Mouse (Mus musculus) forebrain, embryonic 13.5 days (tissue): Measurements from ENCODE around the gene Lhx8. TPM values are rescaled to one million over a fixed set of nuclear protein-coding genes. Genes with fewer than 3 reads are reported as not detected.

Experiments used
- ATAC-seq: fragments of 200-750 bp; cut with Nextera tagmentation; 2 replicates; pipeline ENCODE4 v1.8.0; 2017
- H3K27ac ChIP-seq: fragments of 300-500 bp; sonication (generic); 2 replicates; pipeline ENCODE4 v1.5.1; 2015; ENCODE audit warnings: inconsistent platforms, mild to moderate bottlenecking, moderate library complexity
- H3K27me3 ChIP-seq: fragments of 300-500 bp; sonication (generic); 2 replicates; pipeline ENCODE4 v1.6.1; 2015; ENCODE audit warnings: mild to moderate bottlenecking, inconsistent platforms
- H3K36me3 ChIP-seq: fragments of 300-500 bp; sonication (generic); 2 replicates; pipeline ENCODE4 v1.6.1; 2015; ENCODE audit warnings: mild to moderate bottlenecking, inconsistent platforms; ENCODE audit not compliant: poor library complexity, severe bottlenecking
- H3K4me1 ChIP-seq: fragments of 300-500 bp; sonication (generic); 2 replicates; pipeline ENCODE4 v1.6.1; 2015; ENCODE audit warnings: inconsistent platforms
- H3K4me2 ChIP-seq: fragments of 300-500 bp; sonication (generic); 2 replicates; pipeline ENCODE4 v1.6.1; 2015; ENCODE audit warnings: inconsistent platforms, mild to moderate bottlenecking, moderate library complexity
- H3K4me3 ChIP-seq: fragments of 300-500 bp; sonication (generic); 2 replicates; pipeline ENCODE4 v1.5.1; 2015; ENCODE audit warnings: mild to moderate bottlenecking, inconsistent platforms
- H3K9ac ChIP-seq: fragments of 300-500 bp; sonication (generic); 2 replicates; pipeline ENCODE4 v1.6.1; 2015; ENCODE audit warnings: mild to moderate bottlenecking, inconsistent platforms
- H3K9me3 ChIP-seq: fragments of 300-500 bp; sonication (generic); replicated peaks from 2 replicates; pipeline ENCODE4 v1.6.1; 2016; ENCODE audit warnings: inconsistent platforms
- WGBS: fragments of 180-500 bp; shearing (Covaris S2); methylation state at CpG from one replicate; pipeline ENCODE4 v1.1.7; 2015; 5-methylcytosine and 5-hydroxymethylcytosine counted together
- polyA plus RNA-seq: library from polyadenylated mRNA; unstranded; fragments of >200 nt; fragmentation: Nextera tagmentation; extraction: Ambion mirVana; gene quantifications from 2 replicates; pipeline ENCODE4 v1.2.1, GENCODE M21; 2015

Gene Lhx8
- polyA plus RNA-seq, 1 experiment from 2014 or later, result 24.5 TPM

DNA sequence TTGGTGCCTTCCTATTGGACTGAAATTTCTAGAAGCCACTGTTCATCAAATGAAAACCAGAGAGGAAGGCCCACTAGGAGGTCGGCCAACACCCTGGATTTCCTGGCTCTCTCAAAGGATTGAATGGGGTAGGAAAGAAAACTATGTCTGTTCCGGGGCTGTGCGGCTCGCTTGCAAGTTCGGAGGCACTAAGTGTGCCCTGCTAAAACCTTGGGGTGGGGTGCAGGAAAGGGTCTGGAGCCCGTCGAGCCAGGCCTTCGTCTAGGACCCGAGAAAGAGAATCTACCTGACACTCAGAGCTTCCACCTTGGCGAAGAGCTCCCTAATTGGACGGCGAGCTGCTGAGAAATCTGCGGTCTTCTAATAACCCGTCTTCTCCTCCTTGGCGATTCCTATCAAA lies 2.5 kb upstream of the Lhx8 start:
- Histone ChIP-seq H3K4me2 (no peak overlapping the region), H3K4me3 (peak overlapping the region; percentile 30), H3K27me3 (peaks cover 88% of the 10 kb centered on the region), H3K9me3 (no peaks in the 10 kb centered on the region), H3K27ac (no peak overlapping the region), H3K4me1 (peaks cover 33% of the 10 kb centered on the region), H3K36me3 (no peaks in the 10 kb centered on the region), H3K9ac (0 out of 2 replicates have a peak overlapping the region, but pooled peaks have one; percentile 3)
- ATAC-seq, result no peak
- 1% methylated on average over 15 of the region's 15 CpGs for WGBS

DNA sequence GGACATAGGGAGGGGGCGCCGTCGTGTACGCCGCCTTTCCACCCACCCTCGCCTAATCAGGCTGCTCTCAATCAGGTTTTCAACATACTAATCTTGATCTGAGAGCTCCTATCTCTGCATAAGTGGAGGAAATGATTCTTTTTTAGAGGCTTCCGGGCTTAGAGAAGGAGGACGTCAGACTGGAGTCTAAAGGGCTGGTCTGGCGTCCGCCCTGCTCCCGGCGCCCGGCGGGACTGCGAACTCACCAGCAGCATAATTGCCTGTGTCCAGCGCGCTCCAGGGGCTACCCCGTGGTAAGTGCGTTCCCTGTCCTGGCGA lies 1.7 kb upstream of the Lhx8 start:
- ATAC-seq, result no peak
- Histone ChIP-seq H3K9me3 (no peaks in the 10 kb centered on the region), H3K36me3 (no peaks in the 10 kb centered on the region), H3K27ac (peak overlapping the region; percentile 44; the same call in 1 of the 2 replicates), H3K9ac (0 out of 2 replicates have a peak overlapping the region, but pooled peaks have one; percentile 16), H3K27me3 (peaks cover 88% of the 10 kb centered on the region), H3K4me3 (peak overlapping the region; percentile 30), H3K4me2 (peak overlapping the region; percentile 25), H3K4me1 (peaks cover 35% of the 10 kb centered on the region)
- whole genome bisulfite sequencing, result under 1% methylated on average over 20 of the region's 20 CpGs

DNA sequence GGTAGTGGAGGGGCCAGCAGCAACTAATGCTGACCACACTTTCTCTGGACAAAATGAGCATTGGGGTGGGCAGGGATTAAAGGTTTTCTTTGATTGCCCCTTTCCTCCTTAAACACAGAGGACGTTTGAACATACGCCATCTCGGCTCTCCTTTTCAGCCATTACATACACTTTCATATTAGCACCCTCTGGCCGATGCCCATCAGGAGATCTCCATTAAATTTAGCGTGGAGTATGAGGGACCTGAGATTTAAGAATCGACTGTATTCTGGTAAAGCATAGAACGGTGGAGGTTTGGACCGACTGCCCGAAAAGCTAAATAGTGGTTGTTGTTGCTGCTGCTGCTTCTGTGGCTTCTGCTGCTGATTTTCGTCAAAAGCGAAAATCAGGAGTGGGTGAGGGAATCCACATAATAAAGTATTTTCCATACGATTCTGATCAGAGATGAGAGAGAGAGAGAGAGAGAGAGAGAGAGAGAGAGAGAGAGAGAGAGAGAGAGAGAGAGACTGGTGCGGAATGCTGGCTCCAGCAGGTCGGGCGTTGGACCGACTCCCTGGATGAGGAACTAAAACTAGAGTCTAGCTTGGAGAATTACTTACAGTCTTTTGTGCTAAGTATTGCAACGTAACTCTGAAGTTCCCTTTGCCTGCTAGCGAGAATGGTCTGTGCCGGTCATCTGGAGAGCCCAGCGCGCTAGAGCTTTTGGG lies 1.2 kb upstream of the Lhx8 start:
- H3K4me2 ChIP-seq, result peak overlapping the region; percentile 25
- H3K27me3 ChIP-seq, result peaks cover 90% of the 10 kb centered on the region
- peak overlapping the region; percentile 30 for H3K4me3 ChIP-seq
- WGBS, result under 1% methylated on average over 21 of the region's 21 CpGs
- no peak overlapping the region for H3K9ac ChIP-seq
- peaks cover 35% of the 10 kb centered on the region for H3K4me1 ChIP-seq
- peak overlapping the region; percentile 45; the same call in 1 of the 2 replicates for H3K27ac ChIP-seq
- no peaks in the 10 kb centered on the region for H3K9me3 ChIP-seq
- no peak for ATAC-seq
- H3K36me3 ChIP-seq, result no peaks in the 10 kb centered on the region

DNA sequence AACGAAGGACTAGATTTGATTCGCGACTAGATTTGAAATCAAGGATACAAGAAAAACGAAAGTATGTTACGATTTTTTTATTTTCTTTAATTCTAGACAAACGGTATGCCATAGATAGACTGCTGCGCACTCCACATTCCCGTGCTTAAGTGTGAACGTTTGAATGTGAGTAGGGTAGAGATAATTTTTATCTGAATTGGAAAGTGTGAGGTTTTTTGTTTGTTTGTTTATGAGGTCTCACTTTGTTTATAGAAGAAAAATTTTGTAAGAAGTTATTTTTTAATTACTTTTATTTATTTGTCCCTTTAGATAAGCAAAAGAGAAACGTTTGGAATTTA lies 513 bp upstream of the Lhx8 start:
- no peaks in the 10 kb centered on the region for H3K9me3 ChIP-seq
- H3K36me3 ChIP-seq, result no peaks in the 10 kb centered on the region
- H3K27ac ChIP-seq, result no peak overlapping the region
- no peak for ATAC-seq
- H3K4me1 ChIP-seq, result peaks cover 35% of the 10 kb centered on the region
- no peak overlapping the region for H3K4me3 ChIP-seq
- no peak overlapping the region for H3K9ac ChIP-seq
- H3K4me2 ChIP-seq, result no peak overlapping the region
- WGBS, result 2% methylated on average over 10 of the region's 10 CpGs
- peaks cover 90% of the 10 kb centered on the region for H3K27me3 ChIP-seq

DNA sequence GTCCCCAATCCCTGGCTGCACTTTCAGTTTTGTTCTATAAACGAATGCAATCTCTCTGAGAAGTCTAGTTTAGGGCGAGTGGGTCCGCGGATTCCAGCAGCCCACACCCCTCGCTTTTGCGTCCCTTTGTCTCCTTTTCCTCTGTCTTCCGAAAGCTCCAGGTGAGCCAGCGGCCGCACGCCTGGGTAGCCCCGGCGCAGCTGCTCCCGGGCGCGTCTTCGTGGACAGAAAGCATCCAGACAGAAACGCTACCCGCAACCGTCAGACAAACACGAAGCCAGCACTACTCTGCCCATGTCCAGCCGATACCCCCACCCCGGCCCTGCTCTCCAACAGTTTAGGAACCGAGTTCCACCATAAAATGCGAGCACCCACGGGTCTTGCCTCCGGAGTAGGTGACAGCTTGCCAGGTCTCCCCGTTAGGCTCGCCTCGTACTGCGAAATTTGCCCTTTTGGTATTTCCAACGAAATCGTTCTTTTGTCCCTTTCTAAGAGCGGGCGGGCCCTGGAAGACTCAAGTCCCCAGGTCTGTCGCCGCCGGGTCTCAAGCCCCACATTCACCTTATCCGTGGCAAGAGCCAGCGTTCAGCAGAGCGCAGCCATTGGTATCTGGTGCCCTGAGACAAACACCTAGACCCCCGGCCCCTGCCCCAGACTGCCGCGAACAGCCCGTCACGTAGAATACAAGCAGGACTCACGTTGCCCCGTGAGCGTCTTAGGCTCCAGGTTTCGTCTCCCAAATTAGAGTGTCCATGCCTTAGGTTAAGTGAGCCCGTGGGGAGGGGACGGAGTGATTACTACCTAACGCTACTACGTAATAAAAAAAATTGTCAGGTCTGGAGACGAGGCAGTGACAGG lies 907 bp downstream of the Lhx8 start:
- Histone ChIP-seq H3K4me2 (peak overlapping the region; percentile 75), H3K9ac (peak overlapping the region; percentile 54), H3K36me3 (no peaks in the 10 kb centered on the region), H3K9me3 (no peaks in the 10 kb centered on the region), H3K27ac (peak overlapping the region; percentile 75), H3K27me3 (peaks cover 90% of the 10 kb centered on the region), H3K4me3 (peak overlapping the region; percentile 40), H3K4me1 (peaks cover 35% of the 10 kb centered on the region)
- ATAC-seq, result peak; percentile 4; the same call in 1 of the 2 replicates
- under 1% methylated on average over 54 of the region's 54 CpGs for WGBS

DNA sequence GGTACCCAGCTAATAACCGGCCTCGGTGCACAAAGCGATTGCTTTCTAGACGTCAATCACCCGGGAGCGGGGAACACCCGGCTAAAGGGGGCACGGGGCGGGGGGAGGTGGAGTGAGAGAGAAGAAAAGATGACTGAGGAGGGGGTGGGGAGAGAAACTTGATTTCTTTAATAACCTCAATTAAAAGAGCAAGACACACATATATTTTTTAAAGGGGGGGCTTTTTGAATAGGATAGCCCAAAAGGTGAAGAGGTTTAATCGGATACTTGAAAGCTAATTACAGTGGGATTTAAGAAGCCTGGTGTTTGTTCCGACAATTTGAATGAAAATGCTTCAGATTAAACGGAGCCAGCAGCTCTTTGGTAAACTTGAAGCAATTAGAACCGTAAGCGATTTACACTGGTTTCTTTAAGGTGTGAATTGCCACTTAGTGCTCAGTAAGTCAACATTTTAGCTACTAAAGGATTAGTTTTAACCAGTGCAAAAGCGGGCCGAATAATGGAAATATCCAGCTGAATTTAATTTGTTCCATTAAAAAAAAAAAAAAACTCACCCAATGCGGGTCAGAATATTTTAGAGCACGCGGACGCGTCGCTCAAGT lies 1.6 kb downstream of the Lhx8 start:
- WGBS, result under 1% methylated on average over 22 of the region's 22 CpGs
- peak overlapping the region; percentile 75 for H3K27ac ChIP-seq
- no peak; the same call in 1 of the 2 replicates for ATAC-seq

DNA sequence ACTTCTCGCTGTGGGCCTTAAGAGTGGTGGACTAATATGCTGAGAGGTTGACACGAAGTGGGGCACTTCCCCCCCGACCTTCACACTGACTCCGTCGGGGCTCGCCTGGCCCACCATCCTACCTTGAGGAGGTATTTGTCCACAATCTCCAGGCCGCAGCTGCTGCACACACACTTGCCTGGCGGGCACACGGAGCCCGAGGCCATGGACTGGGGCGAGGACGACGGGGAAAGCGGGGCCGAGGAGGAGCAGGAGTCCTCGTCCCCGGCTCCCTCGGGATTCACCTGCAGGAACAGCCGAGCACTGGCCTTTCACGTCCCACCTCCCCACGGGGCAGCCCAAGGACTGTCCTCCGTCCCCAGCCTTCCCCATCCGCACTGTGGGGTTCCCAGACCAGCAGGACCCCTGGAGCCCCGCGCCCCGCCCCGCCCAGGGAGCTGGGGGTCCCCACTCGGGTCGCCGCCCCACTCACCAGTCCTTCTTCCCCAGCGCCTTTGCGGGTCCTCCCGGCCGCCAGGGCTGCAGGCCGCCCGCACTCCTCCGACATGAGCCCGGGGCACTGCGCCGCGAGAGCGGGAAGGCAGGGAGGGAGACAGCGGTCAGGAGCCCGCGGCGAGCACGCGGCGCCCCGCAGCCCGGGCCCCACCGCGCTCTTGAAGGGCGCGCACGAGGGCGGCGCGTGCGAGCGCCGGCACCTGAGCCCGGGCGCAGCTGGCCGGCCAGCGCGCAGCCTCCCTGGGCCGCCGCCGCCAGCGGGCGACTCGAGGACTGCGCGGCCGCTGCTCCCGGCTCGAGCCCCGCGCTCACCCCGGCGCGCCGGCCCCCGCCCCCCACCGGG lies 2.4 kb downstream of the Lhx8 start:
- H3K9me3 ChIP-seq, result no peaks in the 10 kb centered on the region
- H3K4me1 ChIP-seq, result peaks cover 33% of the 10 kb centered on the region
- WGBS, result 1% methylated on average over 69 of the region's 86 CpGs
- peak; percentile 81 for ATAC-seq
- H3K27ac ChIP-seq, result peak overlapping the region; percentile 48
- no peaks in the 10 kb centered on the region for H3K36me3 ChIP-seq
- H3K9ac ChIP-seq, result peak overlapping the region; percentile 62
- H3K4me3 ChIP-seq, result peak overlapping the region; percentile 40
- H3K27me3 ChIP-seq, result peaks cover 88% of the 10 kb centered on the region
- H3K4me2 ChIP-seq, result peak overlapping the region; percentile 75

More for the DNA sequence above, 1.6 kb downstream of the Lhx8 start:
- Histone ChIP-seq H3K9me3 (no peaks in the 10 kb centered on the region), H3K4me1 (peaks cover 35% of the 10 kb centered on the region), H3K4me3 (peak overlapping the region; percentile 40), H3K9ac (peak overlapping the region; percentile 62), H3K36me3 (no peaks in the 10 kb centered on the region), H3K4me2 (peak overlapping the region; percentile 75), H3K27me3 (peaks cover 90% of the 10 kb centered on the region)

DNA sequence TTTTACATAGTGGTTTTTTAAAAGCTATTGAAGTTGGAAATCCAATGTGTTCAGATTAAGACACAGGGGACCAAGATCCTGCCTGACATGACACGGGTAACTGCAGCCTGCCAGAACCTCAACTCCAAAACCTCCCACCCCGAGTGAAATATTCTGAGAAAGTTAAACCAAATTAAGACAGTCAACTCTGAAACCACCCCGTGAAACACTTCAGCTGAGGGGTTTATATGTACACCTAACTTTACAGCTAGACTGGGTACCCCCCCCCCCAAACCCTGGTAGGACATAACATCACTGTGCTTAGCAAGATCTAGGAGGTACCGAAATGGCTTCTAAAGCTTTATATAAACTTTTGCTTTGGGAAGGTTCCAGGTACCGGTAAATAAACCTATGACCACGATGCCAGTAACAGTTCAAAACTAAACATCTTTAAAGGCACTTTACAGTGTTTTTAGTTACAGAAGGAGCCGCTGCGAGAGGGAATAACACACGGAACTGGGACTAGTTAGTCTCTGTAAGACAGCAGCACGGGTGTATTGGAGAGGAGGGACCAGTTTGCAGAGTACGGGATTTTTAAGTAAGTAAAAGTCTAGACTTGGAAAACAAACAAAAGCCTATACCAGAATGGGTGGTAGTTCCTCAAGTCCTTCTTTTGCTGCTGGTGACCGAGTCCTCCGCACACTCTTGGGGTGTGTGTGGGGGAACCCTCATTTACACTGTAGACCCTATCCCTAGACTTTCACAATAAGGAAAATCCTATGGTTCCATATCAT lies 3.2 kb downstream of the Lhx8 start:
- no peak for ATAC-seq

DNA sequence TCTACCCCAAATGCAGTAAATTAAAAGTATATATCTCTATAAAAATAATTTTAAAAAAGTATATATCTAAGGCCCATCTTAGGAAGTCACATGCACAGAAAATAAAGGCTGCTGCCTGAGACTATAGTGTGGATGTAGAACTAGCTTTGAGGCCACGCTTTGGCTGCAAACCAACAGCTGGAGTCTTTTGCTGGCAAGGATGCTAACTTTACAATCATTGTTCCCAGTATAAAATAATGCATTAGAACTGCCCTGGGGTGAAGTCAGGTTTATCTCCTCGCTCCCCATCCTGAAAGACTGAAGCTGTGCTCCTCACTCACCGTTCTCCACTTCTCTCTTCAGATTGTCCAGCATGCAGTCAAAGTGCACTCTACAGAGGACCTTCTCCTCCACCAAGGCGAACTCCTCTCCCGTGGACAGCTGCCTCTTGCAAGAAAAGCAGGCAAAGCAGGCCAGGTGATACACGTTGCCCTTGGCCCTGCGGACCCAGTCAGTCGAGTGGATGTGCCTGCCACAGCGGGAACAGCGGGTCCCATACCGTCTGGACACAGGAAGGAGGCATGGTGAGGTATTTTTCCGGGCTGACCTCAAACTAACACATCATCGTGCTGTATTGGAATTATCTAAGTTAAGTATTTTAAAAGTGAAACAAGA lies 8.4 kb downstream of the Lhx8 start:
- 76% methylated on average over 13 of the region's 13 CpGs for WGBS
- H3K9ac ChIP-seq, result 0 out of 2 replicates have a peak overlapping the region, but pooled peaks have one; percentile 18
- H3K9me3 ChIP-seq, result no peaks in the 10 kb centered on the region
- peaks cover 60% of the 10 kb centered on the region for H3K27me3 ChIP-seq
- no peak for ATAC-seq
- H3K36me3 ChIP-seq, result no peaks in the 10 kb centered on the region
- H3K4me1 ChIP-seq, result no peaks in the 10 kb centered on the region
- no peak overlapping the region for H3K27ac ChIP-seq
- H3K4me2 ChIP-seq, result no peak overlapping the region
- no peak overlapping the region for H3K4me3 ChIP-seq

More for the DNA sequence above, 3.2 kb downstream of the Lhx8 start:
- Histone ChIP-seq H3K27me3 (peaks cover 86% of the 10 kb centered on the region), H3K9me3 (no peaks in the 10 kb centered on the region), H3K9ac (peak overlapping the region; percentile 62), H3K27ac (no peak overlapping the region; the same call in 1 of the 2 replicates), H3K36me3 (no peaks in the 10 kb centered on the region), H3K4me2 (peak overlapping the region; percentile 75), H3K4me3 (peak overlapping the region; percentile 40), H3K4me1 (peaks cover 31% of the 10 kb centered on the region)
- 3% methylated on average over 13 of the region's 13 CpGs for WGBS

DNA sequence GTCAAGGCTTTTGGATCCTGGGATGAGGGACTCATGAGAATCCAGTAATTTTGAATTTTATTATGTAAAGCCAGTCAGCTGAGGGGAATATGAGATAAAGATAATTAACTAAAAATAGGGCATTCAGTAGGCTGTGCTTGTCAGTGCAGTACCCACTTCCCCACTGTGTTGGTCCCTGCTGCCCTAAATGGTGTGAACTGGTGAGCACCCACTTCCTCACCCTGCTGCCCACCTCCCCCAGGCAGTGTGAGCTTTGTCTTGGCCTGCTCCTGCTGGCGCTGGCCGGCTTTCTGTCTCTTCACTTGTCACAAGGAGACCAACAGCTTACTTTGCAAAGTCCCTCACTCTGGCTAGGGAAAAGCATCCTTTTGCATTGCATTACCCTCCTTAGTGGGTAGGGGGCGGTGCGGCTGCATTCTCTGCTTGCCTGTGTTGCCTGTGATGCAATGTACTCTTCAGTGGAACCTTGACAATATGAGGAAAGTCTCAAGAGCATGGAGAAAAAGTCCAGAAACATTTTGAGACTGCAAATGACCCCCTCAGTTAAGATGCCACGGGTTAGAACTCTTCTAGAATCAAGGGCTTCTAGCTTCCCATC lies 12.7 kb downstream of the Lhx8 start:
- Histone ChIP-seq H3K4me1 (no peaks in the 10 kb centered on the region), H3K9me3 (no peaks in the 10 kb centered on the region), H3K36me3 (no peaks in the 10 kb centered on the region), H3K27me3 (peaks cover 20% of the 10 kb centered on the region; the same call in 1 of the 2 replicates), H3K27ac (no peak overlapping the region), H3K9ac (no peak overlapping the region), H3K4me2 (no peak overlapping the region), H3K4me3 (no peak overlapping the region)
- ATAC-seq, result no peak; the same call in 1 of the 2 replicates
- 18% methylated on average over 5 of the region's 5 CpGs for WGBS
